ENCODE assay signal across 17 mouse cellular contexts in the genomic region with DNA sequence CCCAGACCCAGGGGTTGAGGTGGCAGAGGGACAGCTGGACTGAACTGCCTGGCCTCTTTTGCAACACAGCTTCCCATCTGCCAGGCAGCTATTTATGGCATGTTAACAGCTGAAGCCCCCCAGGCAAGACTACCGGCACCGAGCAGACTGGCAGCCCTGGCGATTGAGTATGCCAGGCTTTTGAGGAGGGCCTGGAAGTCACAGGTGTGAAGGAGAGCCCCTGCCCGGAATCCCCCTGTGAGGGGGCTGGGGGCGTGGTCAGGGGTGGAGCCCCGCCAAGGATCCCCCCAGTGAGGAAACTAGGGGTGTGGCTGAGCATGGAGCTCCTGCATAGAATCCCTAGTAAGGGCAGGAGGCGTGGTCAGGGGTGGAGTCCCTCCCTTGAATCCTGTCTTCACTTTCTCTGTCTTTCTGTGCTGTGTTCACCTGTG. TPM values are rescaled to one million over a fixed set of nuclear protein-coding genes. Genes with fewer than 3 reads are reported as not detected.
DNase-seq lines count a peak whose midpoint lies in the region; ATAC-seq and TF ChIP-seq lines count a peak whose summit lies in the region.
"Had no signal": no experiment of that assay in that cellular context is flagged by ENCODE, and none has a peak within 500 bp of the region (broad histone marks: within the 10 kb centered on the region; RNA-seq: fewer than 3 reads in every experiment).

No protein-coding gene starts in this region.

- ATAC-seq in cerebellum, adult (ENCODE audit: insufficient number of reproducible peaks, low FRiP score, low TSS enrichment): no peak
- ATAC-seq in heart, embryonic 14.5 days (ENCODE audit: insufficient number of reproducible peaks, insufficient read depth, low FRiP score, low read depth): no peak
- no peak for ATAC-seq in midbrain, embryonic 14.5 days (ENCODE audit: low FRiP score, low TSS enrichment)

- 18% methylated on average over 7 of the region's 7 CpGs for WGBS in heart, embryonic 14.5 days
- 52% methylated on average over 7 of the region's 7 CpGs for WGBS in midbrain, embryonic 14.5 days
- 47% methylated on average over 7 of the region's 7 CpGs for WGBS in kidney, adult 2 months

- H3K4me3 ChIP-seq in heart, embryonic 14.5 days (ENCODE audit: control insufficient read depth in 1 of 2, insufficient read depth in 1 of 2, low read depth in 1 of 2, low read length in 2 of 2): no peak overlapping the region
- no peak overlapping the region for H3K4me3 ChIP-seq in midbrain, embryonic 14.5 days (replicated peaks; ENCODE audit: low read depth, low read length)
- no peak overlapping the region for H3K4me3 ChIP-seq in kidney, adult 2 months (ENCODE audit: insufficient read depth, low read depth, low read length)
- H3K4me3 ChIP-seq: hindbrain, embryonic 13.5 days; neural tube, embryonic 15.5 days had no signal

- H3K4me1 ChIP-seq in heart, embryonic 14.5 days (ENCODE audit: control insufficient read depth in 2 of 2, insufficient read depth in 2 of 2, low read length in 2 of 2): peaks cover 21 to 26% of the 10 kb centered on the region in 2 experiments
- 0 out of 2 replicates have a peak, but pooled peaks cover 4% of the 10 kb centered on the region for H3K4me1 ChIP-seq in midbrain, embryonic 14.5 days (ENCODE audit: control insufficient read depth, insufficient read depth, low read length)
- H3K4me1 ChIP-seq in kidney, adult 2 months (ENCODE audit: control insufficient read depth, insufficient read depth, low read length): no peaks in the 10 kb centered on the region

- peak overlapping the region; percentile 28 to 54 for H3K27ac ChIP-seq in heart, embryonic 14.5 days (replicated peaks in 1 of 2; ENCODE audit: control insufficient read depth in 1 of 2, insufficient read depth in 1 of 2, low read depth in 2 of 2, low read length in 2 of 2)
- no peak overlapping the region for H3K27ac ChIP-seq in midbrain, embryonic 14.5 days (replicated peaks; ENCODE audit: low read depth, low read length)
- H3K27ac ChIP-seq in kidney, adult 2 months (ENCODE audit: insufficient read depth, low read depth, low read length): no peak overlapping the region
- H3K27ac ChIP-seq: hindbrain, embryonic 13.5 days; neural tube, embryonic 15.5 days had no signal

- H3K9me3 ChIP-seq in heart, embryonic 14.5 days (ENCODE audit: control insufficient read depth, low read length): 0 out of 2 replicates have a peak, but pooled peaks cover 6% of the 10 kb centered on the region
- H3K9me3 ChIP-seq in midbrain, embryonic 14.5 days (ENCODE audit: control insufficient read depth, low read length): no peaks in the 10 kb centered on the region
- H3K9me3 ChIP-seq: hindbrain, embryonic 13.5 days; neural tube, embryonic 15.5 days had no signal

- TF ChIP-seq CTCF in kidney, adult 2 months (conservative IDR thresholded peaks at IDR 0.05; ENCODE audit: insufficient read depth, insufficient read length, low read depth, low read length): no peak

- peaks cover 47% of the 10 kb centered on the region for H3K27me3 ChIP-seq in heart, embryonic 14.5 days (ENCODE audit: control insufficient read depth, insufficient read depth, low read length)
- H3K27me3 ChIP-seq in midbrain, embryonic 14.5 days (ENCODE audit: control insufficient read depth, insufficient read depth, low read length): peaks cover 25% of the 10 kb centered on the region
- no peaks in the 10 kb centered on the region for H3K27me3 ChIP-seq in kidney, adult 2 months (replicated peaks; ENCODE audit: control insufficient read depth, insufficient read depth, low read length)

- no peak overlapping the region for H3K4me2 ChIP-seq in heart, embryonic 14.5 days (ENCODE audit: low read length)
- no peak overlapping the region for H3K4me2 ChIP-seq in midbrain, embryonic 14.5 days (ENCODE audit: low read length)
- H3K4me2 ChIP-seq: hindbrain, embryonic 13.5 days; liver, embryonic 11.5 days; neural tube, embryonic 15.5 days had no signal

- DNase-seq in cerebellum, adult 18-20 months: peak; percentile 54 to 60
- no peak for DNase-seq in heart, adult 8-10 months (ENCODE audit: low spot score)
- DNase-seq in right cerebral cortex, postnatal 4 days: peak; percentile 32
- DNase-seq in right cerebral cortex, postnatal 36 days (ENCODE audit: low spot score in 2 of 2): no peak
- DNase-seq in midbrain, embryonic 14.5 days: no peak
- DNase-seq in kidney, adult 2 months: no peak
- DNase-seq: adrenal gland, postnatal 36 days; kidney, adult 8-10 months; lung, postnatal 10 days had no signal

- TF ChIP-seq POLR2A in kidney, adult 2 months (IDR thresholded peaks at IDR 0.05; ENCODE audit: low read depth, low read length): no peak

- H3K36me3 ChIP-seq in heart, embryonic 14.5 days (ENCODE audit: control insufficient read depth, insufficient read depth, low read length): no peaks in the 10 kb centered on the region
- H3K36me3 ChIP-seq in midbrain, embryonic 14.5 days (ENCODE audit: control insufficient read depth, insufficient read depth, low read length): 0 out of 2 replicates have a peak, but pooled peaks cover under 1% of the 10 kb centered on the region
- no peaks in the 10 kb centered on the region for H3K36me3 ChIP-seq in kidney, adult 2 months (ENCODE audit: control insufficient read depth, insufficient read depth, low read length)

- no peak overlapping the region for H3K9ac ChIP-seq in heart, embryonic 14.5 days (ENCODE audit: low read length)
- H3K9ac ChIP-seq in midbrain, embryonic 14.5 days (replicated peaks; ENCODE audit: low read length): no peak overlapping the region
- H3K9ac ChIP-seq: neural tube, embryonic 15.5 days had no signal

RNA-seq across cellular contexts. Expression of a gene that starts 6.9 kb away (rescaled TPM):
- 0.46 TPM in 2 replicates for polyA plus RNA-seq in heart, embryonic 14.5 days (2014; fragmentation: Nextera tagmentation; extraction: Ambion mirVana)
- total RNA-seq in heart, adult 8-10 months (2022): 10 to 100 TPM in 3 of 4 experiments, 1 to 10 TPM in 1; 7.8 to 14.0 (median 12.6) TPM
- polyA plus RNA-seq in midbrain, embryonic 14.5 days (2014; fragmentation: Nextera tagmentation; extraction: Ambion mirVana): 6.2 and 7.3 TPM in 2 replicates
- 0.03 and 0.09 TPM in 2 replicates for polyA plus RNA-seq in kidney, adult 2 months (2012; rRNA removed)

RNA-seq across cellular contexts. Expression of a gene that starts 10.5 kb away (rescaled TPM):
- 2,025 and 2,172 TPM in 2 replicates for polyA plus RNA-seq in heart, embryonic 14.5 days (2014; fragmentation: Nextera tagmentation; extraction: Ambion mirVana)
- total RNA-seq in heart, adult 8-10 months (2022): 1,000 to 10,000 TPM in 2 of 4 experiments, 100 to 1,000 TPM in 2; 848 to 1,083 (median 963) TPM
- polyA plus RNA-seq in midbrain, embryonic 14.5 days (2014; fragmentation: Nextera tagmentation; extraction: Ambion mirVana): 1,218 and 1,334 TPM in 2 replicates
- 1,045 and 1,074 TPM in 2 replicates for polyA plus RNA-seq in kidney, adult 2 months (2012; rRNA removed)

RNA-seq across cellular contexts. Expression of a gene that starts 18.0 kb away (rescaled TPM):
- polyA plus RNA-seq in heart, embryonic 14.5 days (2014; fragmentation: Nextera tagmentation; extraction: Ambion mirVana): 200 and 230 TPM in 2 replicates
- 10 to 100 TPM; 23.3 to 32.5 (median 25.0) TPM for total RNA-seq in heart, adult 8-10 months (2022)
- polyA plus RNA-seq in midbrain, embryonic 14.5 days (2014; fragmentation: Nextera tagmentation; extraction: Ambion mirVana): 256 and 328 TPM in 2 replicates
- polyA plus RNA-seq in kidney, adult 2 months (2012; rRNA removed): 79.0 and 98.1 TPM in 2 replicates

RNA-seq across cellular contexts. Expression of a gene that starts 18.1 kb away (rescaled TPM):
- polyA plus RNA-seq in heart, embryonic 14.5 days (2014; fragmentation: Nextera tagmentation; extraction: Ambion mirVana): 21.3 and 23.7 TPM in 2 replicates
- 10 to 100 TPM; 11.1 to 15.9 (median 14.4) TPM for total RNA-seq in heart, adult 8-10 months (2022)
- polyA plus RNA-seq in midbrain, embryonic 14.5 days (2014; fragmentation: Nextera tagmentation; extraction: Ambion mirVana): 60.5 and 62.7 TPM in 2 replicates
- 58.2 and 88.0 TPM in 2 replicates for polyA plus RNA-seq in kidney, adult 2 months (2012; rRNA removed)

RNA-seq across cellular contexts. Expression of a gene that starts 23.7 kb away (rescaled TPM):
- 5.5 and 5.6 TPM in 2 replicates for polyA plus RNA-seq in heart, embryonic 14.5 days (2014; fragmentation: Nextera tagmentation; extraction: Ambion mirVana)
- total RNA-seq in heart, adult 8-10 months (2022): 1 to 10 TPM in 1 of 4 experiments, under 1 TPM in 3; 0.47 to 1.6 (median 0.75) TPM
- 0.23 and 0.30 TPM in 2 replicates for polyA plus RNA-seq in midbrain, embryonic 14.5 days (2014; fragmentation: Nextera tagmentation; extraction: Ambion mirVana)
- polyA plus RNA-seq in kidney, adult 2 months (2012; rRNA removed): 0.20 and 3.2 TPM in 2 replicates
- total RNA-seq: common myeloid progenitor, adult 5-6 weeks; midbrain, postnatal 0 days had no signal
- polyA plus RNA-seq: large intestine, adult 2 months had no signal

Comparison
In these comparisons a context has a peak if more than half of its experiments do, and no peak if none do; other contexts are left out.
1. DNase-seq: peak in cerebellum, adult 18-20 months (2 of 2) and right cerebral cortex, postnatal 4 days (single experiment); none in heart, adult 8-10 months (single experiment), right cerebral cortex, postnatal 36 days (0 of 2), midbrain, embryonic 14.5 days (single experiment) and kidney, adult 2 months (single experiment).
2. H3K27ac ChIP-seq: peak in heart, embryonic 14.5 days (2 of 2); none in midbrain, embryonic 14.5 days (single experiment) and kidney, adult 2 months (single experiment).